Mouse (Mus musculus): ENCODE measurements around the gene Gpr153. TPM values are rescaled to one million over a fixed set of nuclear protein-coding genes. Genes with fewer than 3 reads are reported as not detected.
"Not testable (repeated sequence)": the region's sequence is repeated elsewhere in the genome, so short reads cannot be mapped to it uniquely, and the experiment has no call there.

Gpr153 gene
- 1 to 10 TPM in 1 of 26 experiments, under 1 TPM in 12, not detected in 13; 0.19 to 3.5 (median 0.38) TPM for total RNA-seq (2018; cell fraction: chromatin; rRNA removed)
- under 1 TPM in 2 of 26 experiments, not detected in 24; 0.03 to 0.07 TPM for total RNA-seq (2018; cell fraction: cytosol; rRNA removed)
- total RNA-seq (2018; cell fraction: nucleus; rRNA removed), result under 1 TPM in 11 of 26 experiments, not detected in 15; 0.12 to 0.92 (median 0.24) TPM
- polyA plus RNA-seq (2018), result not detected in 3 replicates

- H3K79me2 ChIP-seq (ENCODE audit: inconsistent target), result no peaks in the 10 kb centered on the region
- no peak within 1 kb of the TSS for H3K4me3 ChIP-seq (ENCODE audit: inconsistent target)
- H3K36me3 ChIP-seq (ENCODE audit: inconsistent target), result no peaks in the 10 kb centered on the region
- no peak within 1 kb of the TSS for H3K27ac ChIP-seq
- 11% methylated on average over 42 of the region's 48 CpGs for WGBS (ENCODE audit: missing documents)
Measured at GRCm38 (mm10) chr4:152273621-152274236, at the start of gene Gpr153. TSS of gene Gpr153 (plus strand) at chr4:152274232.

GRCm38 (mm10) chr4:152226901-152227486, 47.0 kb upstream of the Gpr153 start:
- Histone ChIP-seq H3K36me3 (ENCODE audit: inconsistent target) (no peaks in the 10 kb centered on the region), H3K79me2 (ENCODE audit: inconsistent target) (no peaks in the 10 kb centered on the region), H3K4me3 (ENCODE audit: inconsistent target) (no peak overlapping the region), H3K27ac (no peak overlapping the region)
- 94% methylated on average over 13 of the region's 13 CpGs for WGBS (ENCODE audit: missing documents)

- 92% methylated on average over 10 of the region's 12 CpGs for WGBS (ENCODE audit: missing documents)
- Histone ChIP-seq H3K4me3 (ENCODE audit: inconsistent target) (no peak overlapping the region), H3K36me3 (ENCODE audit: inconsistent target) (no peaks in the 10 kb centered on the region)
Measured at GRCm38 (mm10) chr4:152227749-152228527, 46.1 kb upstream of the Gpr153 start.

GRCm38 (mm10) chr4:152230331-152230730, 43.7 kb upstream of the Gpr153 start:
- 95% methylated on average over 4 of the region's 4 CpGs for WGBS (ENCODE audit: missing documents)
- H3K79me2 ChIP-seq (ENCODE audit: inconsistent target); H3K27ac ChIP-seq; H3K36me3 ChIP-seq (ENCODE audit: inconsistent target); H3K4me3 ChIP-seq (ENCODE audit: inconsistent target): not testable (repeated sequence)

More at GRCm38 (mm10) chr4:152227749-152228527, 46.1 kb upstream of the Gpr153 start:
- Histone ChIP-seq H3K79me2 (ENCODE audit: inconsistent target) (no peaks in the 10 kb centered on the region), H3K27ac (no peak overlapping the region)

GRCm38 (mm10) chr4:152231326-152231725, 42.7 kb upstream of the Gpr153 start:
- Histone ChIP-seq H3K27ac (no peak overlapping the region), H3K36me3 (ENCODE audit: inconsistent target) (no peaks in the 10 kb centered on the region), H3K4me3 (ENCODE audit: inconsistent target) (no peak overlapping the region), H3K79me2 (ENCODE audit: inconsistent target) (no peaks in the 10 kb centered on the region)
- WGBS (ENCODE audit: missing documents), result 87% methylated on average over 7 of the region's 7 CpGs

GRCm38 (mm10) chr4:152232411-152232903, 41.6 kb upstream of the Gpr153 start:
- 96% methylated on average over 4 of the region's 4 CpGs for WGBS (ENCODE audit: missing documents)
- Histone ChIP-seq H3K27ac (no peak overlapping the region), H3K36me3 (ENCODE audit: inconsistent target) (no peaks in the 10 kb centered on the region), H3K79me2 (ENCODE audit: inconsistent target) (no peaks in the 10 kb centered on the region), H3K4me3 (ENCODE audit: inconsistent target) (no peak overlapping the region)

GRCm38 (mm10) chr4:152239974-152240373, 34.1 kb upstream of the Gpr153 start:
- no peaks in the 10 kb centered on the region for H3K79me2 ChIP-seq (ENCODE audit: inconsistent target)
- no peak overlapping the region for H3K27ac ChIP-seq
- H3K4me3 ChIP-seq (ENCODE audit: inconsistent target), result no peak overlapping the region
- 90% methylated on average over 3 of the region's 4 CpGs for WGBS (ENCODE audit: missing documents)
- H3K36me3 ChIP-seq (ENCODE audit: inconsistent target), result no peaks in the 10 kb centered on the region

- Histone ChIP-seq H3K27ac (no peak overlapping the region), H3K36me3 (ENCODE audit: inconsistent target) (no peaks in the 10 kb centered on the region), H3K4me3 (ENCODE audit: inconsistent target) (no peak overlapping the region), H3K79me2 (ENCODE audit: inconsistent target) (no peaks in the 10 kb centered on the region)
- 90% methylated on average over 9 of the region's 9 CpGs for WGBS (ENCODE audit: missing documents)
Measured at GRCm38 (mm10) chr4:152243241-152243891, 30.7 kb upstream of the Gpr153 start.

- Histone ChIP-seq H3K27ac (no peak overlapping the region), H3K4me3 (ENCODE audit: inconsistent target) (no peak overlapping the region), H3K79me2 (ENCODE audit: inconsistent target) (no peaks in the 10 kb centered on the region), H3K36me3 (ENCODE audit: inconsistent target) (no peaks in the 10 kb centered on the region)
- WGBS (ENCODE audit: missing documents), result 96% methylated on average over 7 of the region's 8 CpGs
Measured at GRCm38 (mm10) chr4:152243969-152244368, 30.1 kb upstream of the Gpr153 start.

GRCm38 (mm10) chr4:152244545-152245522, 29.2 kb upstream of the Gpr153 start:
- H3K79me2 ChIP-seq (ENCODE audit: inconsistent target), result no peaks in the 10 kb centered on the region
- no peak overlapping the region for H3K4me3 ChIP-seq (ENCODE audit: inconsistent target)
- 93% methylated on average over 11 of the region's 11 CpGs for WGBS (ENCODE audit: missing documents)
- H3K27ac ChIP-seq, result no peak overlapping the region
- H3K36me3 ChIP-seq (ENCODE audit: inconsistent target), result no peaks in the 10 kb centered on the region

- no peaks in the 10 kb centered on the region for H3K36me3 ChIP-seq (ENCODE audit: inconsistent target)
- WGBS (ENCODE audit: missing documents), result 96% methylated on average over 6 of the region's 6 CpGs
Measured at GRCm38 (mm10) chr4:152246011-152246410, 28.0 kb upstream of the Gpr153 start.

GRCm38 (mm10) chr4:152247195-152247594, 26.8 kb upstream of the Gpr153 start:
- 90% methylated on average over 3 of the region's 3 CpGs for WGBS (ENCODE audit: missing documents)
- Histone ChIP-seq H3K79me2 (ENCODE audit: inconsistent target) (no peaks in the 10 kb centered on the region), H3K36me3 (ENCODE audit: inconsistent target) (no peaks in the 10 kb centered on the region), H3K4me3 (ENCODE audit: inconsistent target) (no peak overlapping the region), H3K27ac (no peak overlapping the region)

More at GRCm38 (mm10) chr4:152246011-152246410, 28.0 kb upstream of the Gpr153 start:
- Histone ChIP-seq H3K79me2 (ENCODE audit: inconsistent target) (no peaks in the 10 kb centered on the region), H3K27ac (no peak overlapping the region), H3K4me3 (ENCODE audit: inconsistent target) (no peak overlapping the region)

GRCm38 (mm10) chr4:152250615-152251014, 23.4 kb upstream of the Gpr153 start:
- Histone ChIP-seq H3K36me3 (ENCODE audit: inconsistent target) (no peaks in the 10 kb centered on the region; the same call in 1 of the 2 replicates), H3K79me2 (ENCODE audit: inconsistent target) (no peaks in the 10 kb centered on the region), H3K27ac (no peak overlapping the region), H3K4me3 (ENCODE audit: inconsistent target) (no peak overlapping the region)
- WGBS (ENCODE audit: missing documents), result 84% methylated on average over 6 of the region's 6 CpGs
